Mouse (Mus musculus) CD8-positive naive resting alpha-beta T cell, adult 2 months (primary cell): Measurements from ENCODE around the gene Spata2.
A peak's percentile ranks its signal among the peaks of the same experiment; 100 is the strongest.

Experiments used
- DNase-seq, 2 experiments: peaks; one replicate each; pipeline ENCODE4 v3.0.0; 2022; ENCODE audit warnings: low read depth in 2 of 2, low spot score in 2 of 2

Gene Spata2

DNA sequence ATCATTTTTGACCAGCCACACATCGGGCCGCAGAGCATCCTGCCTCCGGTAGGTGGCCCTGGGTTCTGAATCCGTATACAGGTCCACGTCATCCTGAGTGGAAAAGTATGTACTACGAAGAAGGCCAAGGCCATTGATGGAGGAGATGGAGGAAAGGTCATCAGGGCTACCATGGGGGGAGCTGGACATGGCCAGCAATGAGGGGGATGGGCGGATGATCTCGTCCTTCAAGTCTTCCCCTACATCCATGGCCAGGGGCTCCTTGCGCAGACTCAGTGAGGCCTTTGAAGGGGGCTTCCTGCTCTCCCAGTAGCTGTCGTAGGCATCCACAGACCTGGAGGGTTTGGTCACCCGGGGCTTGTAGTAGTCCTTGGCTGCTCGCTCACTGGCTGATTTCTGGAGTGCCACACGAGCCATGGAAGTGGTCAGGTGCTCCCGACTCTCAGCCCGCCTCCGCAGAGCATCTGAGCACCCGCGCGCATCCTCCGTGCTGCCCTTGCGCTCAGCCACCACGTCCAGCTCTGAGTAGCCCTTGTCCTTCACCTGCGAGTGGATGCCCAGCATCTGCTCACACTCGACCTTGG, 8.8 kb downstream of the Spata2 start:
- no peak for DNase-seq

- no peak for DNase-seq
Measured at GRCm38 (mm10) chr2:167483081-167483826, 9.4 kb downstream of the Spata2 start.

- DNase-seq: no peak
Measured at GRCm38 (mm10) chr2:167482681-167483080, 10.0 kb downstream of the Spata2 start.

- DNase-seq: no peak
Measured at GRCm38 (mm10) chr2:167479501-167479900, 13.2 kb downstream of the Spata2 start.

GRCm38 (mm10) chr2:167478128-167478527, 14.6 kb downstream of the Spata2 start:
- no peak for DNase-seq

- no peak for DNase-seq
Measured at GRCm38 (mm10) chr2:167476762-167477161, 15.9 kb downstream of the Spata2 start.

DNA sequence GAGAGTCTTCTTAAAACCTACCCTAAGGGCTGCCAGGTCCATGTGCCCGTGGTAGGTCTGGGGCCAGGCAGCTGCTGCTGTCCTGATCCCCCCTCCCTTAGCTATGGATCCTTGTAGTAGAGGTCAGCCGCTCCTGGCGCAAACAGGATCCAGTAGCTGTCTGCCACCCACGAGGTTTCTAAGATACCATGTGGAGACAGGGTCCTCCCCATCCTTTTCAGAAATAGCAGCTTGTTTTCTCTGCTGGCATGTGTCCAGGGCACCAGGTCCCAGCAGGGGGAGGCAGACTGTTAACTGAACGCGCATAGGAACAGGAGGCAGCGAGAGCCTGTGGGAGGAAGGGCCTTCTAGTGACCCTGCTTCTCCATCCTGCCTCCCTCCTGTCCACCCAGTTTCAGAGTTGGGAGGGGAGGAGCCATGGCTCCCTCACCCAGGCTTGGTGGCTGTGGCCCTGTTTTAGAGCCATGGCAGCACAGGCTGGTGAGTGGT, 16.4 kb downstream of the Spata2 start:
- DNase-seq: no peak

DNA sequence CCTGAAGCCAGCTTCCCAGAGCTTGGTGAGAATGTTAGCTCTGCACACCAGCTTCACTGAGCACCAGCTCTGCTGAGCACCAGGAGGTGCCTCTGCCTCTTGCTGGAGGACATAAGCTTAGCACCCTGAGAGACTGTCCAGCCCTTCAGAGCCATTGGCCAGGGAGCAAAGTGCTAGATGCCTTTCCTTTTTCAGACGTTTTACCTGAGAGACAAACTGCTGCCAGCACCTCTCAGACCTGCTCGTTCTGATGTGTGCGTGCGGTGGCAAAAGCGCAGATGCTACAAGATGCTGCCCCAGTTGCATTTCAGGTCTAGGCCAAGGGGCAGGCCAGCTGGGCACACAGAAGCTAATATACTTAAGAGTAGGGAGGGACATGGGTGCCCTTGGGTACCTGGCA, 17.1 kb downstream of the Spata2 start:
- no peak for DNase-seq

DNA sequence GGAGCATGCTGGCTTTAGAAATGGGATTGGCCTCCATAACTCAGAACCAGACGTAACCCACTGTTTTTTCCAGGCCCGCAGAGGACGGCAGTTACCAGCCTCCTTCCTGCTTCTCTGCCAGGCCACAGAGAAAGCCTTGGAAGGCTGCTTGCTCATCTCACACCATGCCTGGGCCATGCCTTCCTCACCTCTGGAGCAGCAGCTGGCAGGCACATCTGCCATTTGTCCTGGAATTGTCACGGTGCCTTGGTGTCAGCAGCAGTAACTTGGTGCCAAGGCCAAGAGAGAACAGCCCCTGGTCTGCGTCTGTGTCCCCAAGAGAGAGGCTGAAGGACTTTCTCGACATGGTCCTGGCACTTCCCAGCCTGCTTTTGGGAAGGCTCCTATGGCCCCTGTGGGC, 18.5 kb downstream of the Spata2 start:
- DNase-seq: no peak

DNA sequence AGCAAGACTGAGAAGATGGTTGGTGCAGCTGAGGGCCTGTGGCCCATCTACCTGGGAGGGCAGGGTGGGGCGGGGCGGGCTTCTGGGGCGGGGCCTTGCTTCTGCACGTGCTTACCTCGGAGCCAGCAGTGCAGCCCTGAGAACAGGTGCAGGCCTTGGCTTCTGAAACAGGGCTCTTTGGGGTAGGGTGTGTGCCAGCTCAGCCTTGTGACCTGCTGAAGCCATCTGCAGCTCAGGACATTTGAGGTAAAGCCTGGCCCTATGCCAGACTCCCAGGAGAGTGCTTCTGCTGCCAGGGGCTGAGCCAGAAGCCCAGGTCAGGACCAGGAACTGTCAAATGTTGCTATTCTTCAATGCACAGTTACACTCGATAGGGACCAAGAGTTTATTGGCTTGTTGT, 21.1 kb downstream of the Spata2 start:
- DNase-seq: no peak

GRCm38 (mm10) chr2:167470611-167471010, 22.1 kb downstream of the Spata2 start:
- DNase-seq: no peak

- no peak for DNase-seq
Measured at GRCm38 (mm10) chr2:167468444-167468843, 24.2 kb downstream of the Spata2 start.

- no peak for DNase-seq
Measured at GRCm38 (mm10) chr2:167467214-167467613, 25.5 kb downstream of the Spata2 start.

DNA sequence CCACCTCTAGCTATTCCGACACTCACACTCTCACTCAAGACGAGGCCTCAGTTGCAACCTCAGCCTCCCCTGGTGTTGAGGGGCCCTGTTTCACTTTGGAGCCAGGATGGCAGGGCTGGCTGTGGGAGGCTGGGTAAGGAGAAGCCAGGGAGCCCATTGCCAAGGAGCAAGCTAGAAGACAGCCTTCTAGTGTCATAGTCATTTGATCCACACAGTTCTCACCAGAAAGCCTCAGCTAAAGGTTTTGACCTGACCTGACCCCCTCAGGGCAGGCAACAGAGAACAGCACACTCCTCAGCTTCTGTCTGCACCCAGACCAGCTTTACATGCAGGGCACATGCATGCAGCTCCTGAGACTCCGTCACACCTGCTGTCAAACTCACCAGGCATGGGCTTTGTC, 26.7 kb downstream of the Spata2 start:
- no peak for DNase-seq

- DNase-seq: no peak
Measured at GRCm38 (mm10) chr2:167463802-167464201, 28.9 kb downstream of the Spata2 start.

DNA sequence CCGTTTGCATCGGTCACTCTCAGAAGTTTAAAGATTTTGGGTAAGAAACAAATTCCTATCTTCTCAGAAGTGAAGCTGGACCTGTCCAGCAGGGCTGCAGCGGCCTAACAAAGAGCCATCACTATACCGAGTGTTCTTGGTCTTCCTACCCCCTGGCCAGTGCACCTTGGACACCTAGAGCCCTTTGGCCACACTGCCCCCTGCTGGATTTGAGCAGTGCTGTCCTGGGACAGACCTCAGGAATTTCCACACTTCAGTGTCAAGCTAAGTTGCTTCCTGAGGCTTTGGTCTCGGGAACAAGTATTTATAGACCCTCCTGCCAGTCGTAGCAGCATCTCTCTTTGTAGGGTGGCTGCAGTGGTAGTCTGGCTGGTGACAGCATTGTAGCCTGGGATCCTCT, 29.7 kb downstream of the Spata2 start:
- DNase-seq: peak in 1 of 2 experiments; percentile 17

DNA sequence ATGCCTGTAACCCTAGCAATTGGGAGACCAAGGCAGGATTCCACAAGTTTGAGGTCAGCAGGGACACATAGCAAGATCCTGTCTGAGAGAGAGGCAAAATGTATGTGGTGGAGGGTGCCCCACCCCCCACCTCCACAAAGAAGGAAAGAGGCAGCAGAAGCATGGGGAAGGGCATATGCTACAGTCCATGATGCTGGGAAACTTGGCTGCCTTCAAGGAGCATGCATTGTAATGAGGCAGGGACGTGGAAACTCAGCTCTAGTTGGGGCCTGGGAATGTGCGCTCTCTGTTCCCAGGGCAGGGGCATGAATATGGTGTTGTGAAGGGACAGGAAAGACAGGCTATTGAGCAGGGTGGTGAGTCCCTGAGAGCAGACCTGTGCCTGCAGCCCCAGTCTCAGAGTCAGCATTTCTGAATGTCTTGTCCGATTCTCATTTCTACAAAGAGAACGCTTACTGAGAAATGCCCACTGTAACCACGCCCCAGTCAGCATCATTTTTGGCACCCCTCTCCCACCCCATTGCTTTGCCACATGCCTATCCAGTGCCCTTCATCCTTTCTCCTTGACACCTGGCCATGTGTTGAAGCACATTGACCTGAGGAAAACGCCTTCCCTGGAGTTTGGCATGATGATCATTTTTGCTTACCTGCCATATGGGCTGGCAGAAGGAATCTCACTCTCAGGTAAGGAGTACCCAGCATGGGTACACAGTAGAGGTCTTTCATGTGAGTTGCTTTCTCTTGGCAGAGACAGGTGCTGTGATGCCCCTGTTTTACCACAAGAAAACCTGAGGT, 33.4 kb downstream of the Spata2 start:
- no peak for DNase-seq

GRCm38 (mm10) chr2:167458548-167458947, 34.1 kb downstream of the Spata2 start:
- DNase-seq: no peak

GRCm38 (mm10) chr2:167457213-167457612, 35.5 kb downstream of the Spata2 start:
- no peak for DNase-seq

- DNase-seq: no peak
Measured at GRCm38 (mm10) chr2:167456361-167457020, 36.2 kb downstream of the Spata2 start.

DNA sequence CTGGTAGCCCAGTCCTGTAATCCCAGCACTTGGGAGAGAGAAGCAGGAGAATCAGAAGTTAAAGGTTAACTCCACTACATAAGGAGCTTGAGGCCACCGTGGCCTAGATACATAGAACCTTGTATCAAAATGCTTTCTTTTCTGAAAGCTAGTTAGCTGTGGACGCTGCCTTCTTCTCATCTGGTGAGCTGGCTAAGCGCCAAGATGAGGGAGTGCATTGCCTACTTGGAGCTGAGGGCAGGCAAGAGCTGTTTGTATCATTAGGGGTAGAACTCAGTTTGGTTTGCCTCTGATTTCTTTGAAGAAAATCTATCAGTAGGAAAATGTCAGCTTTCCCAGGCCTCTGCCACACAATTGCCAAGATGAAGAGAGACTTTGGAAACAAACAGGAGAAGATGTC, 38.9 kb downstream of the Spata2 start:
- no peak for DNase-seq
